Mouse (Mus musculus) testis, adult 2 months (tissue): ENCODE data around the gene Eif4ebp2. TPM values are rescaled to one million over a fixed set of nuclear protein-coding genes. Genes with fewer than 3 reads are reported as not detected.

ENCODE experiments used
- H3K27ac ChIP-seq: fragments of 200-500 bp; 2 replicates; pipeline ENCODE4 v1.5.1; 2012; ENCODE audit warnings: low read depth, low read length; ENCODE audit not compliant: control insufficient read depth, insufficient read depth
- H3K27me3 ChIP-seq: fragments of 200-500 bp; 2 replicates; pipeline ENCODE4 v1.6.1; 2012; ENCODE audit warnings: mild to moderate bottlenecking, low read length, moderate library complexity; ENCODE audit not compliant: control insufficient read depth, insufficient read depth
- H3K36me3 ChIP-seq: fragments of 200-500 bp; 2 replicates; pipeline ENCODE4 v1.6.1; 2012; ENCODE audit warnings: mild to moderate bottlenecking, low read length; ENCODE audit not compliant: control insufficient read depth, insufficient read depth
- H3K4me1 ChIP-seq: fragments of 200-500 bp; 2 replicates; pipeline ENCODE4 v1.6.1; 2012; ENCODE audit warnings: low read length; ENCODE audit not compliant: control insufficient read depth, insufficient read depth
- H3K4me3 ChIP-seq: fragments of 200-500 bp; 2 replicates; pipeline ENCODE4 v1.5.1; 2012; ENCODE audit warnings: low read depth, mild to moderate bottlenecking, low read length, moderate library complexity, mixed read lengths; ENCODE audit not compliant: control insufficient read depth
- CTCF ChIP-seq: fragments of 200-500 bp; IDR thresholded peaks from 2 replicates; pipeline ENCODE4 v1.5.1; 2012; ENCODE audit warnings: low read depth, mild to moderate bottlenecking, inconsistent platforms, low read length, moderate library complexity; ENCODE audit not compliant: control insufficient read depth, insufficient read depth, insufficient replicate concordance
- POLR2A ChIP-seq: fragments of 200-500 bp; IDR thresholded peaks from 2 replicates; pipeline ENCODE4 v1.6.1; 2012; ENCODE audit warnings: low read depth, mild to moderate bottlenecking, inconsistent platforms, low read length, moderate library complexity; ENCODE audit not compliant: control insufficient read depth
- polyA plus RNA-seq: library from polyadenylated mRNA; depleted of rRNA; stranded (reverse); fragments of >200 nt; gene quantifications from 2 replicates; pipeline ENCODE4 v1.2.3, GENCODE M21; 2012

Gene Eif4ebp2
- polyA plus RNA-seq, 1 experiment, result 33.7 TPM

- TF ChIP-seq POLR2A (no peak), CTCF (no peak)
- Histone ChIP-seq H3K36me3 (no peaks in the 10 kb centered on the region), H3K27ac (no peak overlapping the region), H3K4me3 (no peak overlapping the region), H3K27me3 (no peaks in the 10 kb centered on the region), H3K4me1 (no peaks in the 10 kb centered on the region; the same call in none of the 2 replicates)
Observed at GRCm38 (mm10) chr10:61398125-61398524, 54.3 kb downstream of the Eif4ebp2 start.

- Histone ChIP-seq H3K4me3 (no peak overlapping the region), H3K4me1 (no peaks in the 10 kb centered on the region; the same call in none of the 2 replicates), H3K27me3 (no peaks in the 10 kb centered on the region), H3K36me3 (no peaks in the 10 kb centered on the region), H3K27ac (no peak overlapping the region)
- no peak for TF ChIP-seq CTCF
- TF ChIP-seq POLR2A, result no peak
Observed at GRCm38 (mm10) chr10:61394476-61395136, 57.9 kb downstream of the Eif4ebp2 start.

GRCm38 (mm10) chr10:61392584-61392983 is 59.9 kb downstream of the Eif4ebp2 start:
- H3K27ac ChIP-seq, result no peak overlapping the region
- no peaks in the 10 kb centered on the region for H3K36me3 ChIP-seq
- H3K4me3 ChIP-seq, result no peak overlapping the region
- no peak for TF ChIP-seq CTCF
- TF ChIP-seq POLR2A, result no peak
- no peaks in the 10 kb centered on the region; the same call in 1 of the 2 replicates for H3K4me1 ChIP-seq
- no peaks in the 10 kb centered on the region for H3K27me3 ChIP-seq

GRCm38 (mm10) chr10:61390148-61390547 is 62.3 kb downstream of the Eif4ebp2 start:
- Histone ChIP-seq H3K27me3 (no peaks in the 10 kb centered on the region), H3K4me1 (no peaks in the 10 kb centered on the region; the same call in 1 of the 2 replicates), H3K36me3 (no peaks in the 10 kb centered on the region), H3K27ac (no peak overlapping the region), H3K4me3 (no peak overlapping the region)
- no peak for TF ChIP-seq POLR2A

GRCm38 (mm10) chr10:61389020-61389419 is 63.4 kb downstream of the Eif4ebp2 start:
- Histone ChIP-seq H3K36me3 (no peaks in the 10 kb centered on the region), H3K27me3 (no peaks in the 10 kb centered on the region), H3K4me1 (peaks cover under 1% of the 10 kb centered on the region; the same call in 1 of the 2 replicates), H3K4me3 (no peak overlapping the region), H3K27ac (no peak overlapping the region)
- no peak for TF ChIP-seq CTCF
- TF ChIP-seq POLR2A, result no peak

- no peak for TF ChIP-seq CTCF
- no peak for TF ChIP-seq POLR2A
- no peaks in the 10 kb centered on the region for H3K36me3 ChIP-seq
- H3K4me1 ChIP-seq, result peaks cover 10% of the 10 kb centered on the region
- H3K27ac ChIP-seq, result no peak overlapping the region
- no peaks in the 10 kb centered on the region for H3K27me3 ChIP-seq
- no peak overlapping the region for H3K4me3 ChIP-seq
Observed at GRCm38 (mm10) chr10:61386284-61386683, 66.2 kb downstream of the Eif4ebp2 start.

GRCm38 (mm10) chr10:61385174-61385573 is 67.3 kb downstream of the Eif4ebp2 start:
- no peak overlapping the region for H3K27ac ChIP-seq
- peaks cover 10% of the 10 kb centered on the region for H3K4me1 ChIP-seq
- H3K4me3 ChIP-seq, result no peak overlapping the region
- TF ChIP-seq CTCF (no peak), POLR2A (no peak)
- H3K27me3 ChIP-seq, result no peaks in the 10 kb centered on the region
- no peaks in the 10 kb centered on the region for H3K36me3 ChIP-seq
